Mouse (Mus musculus) lung, embryonic 15.5 days (tissue): ENCODE results near the gene Prkn. TPM values are rescaled to one million over a fixed set of nuclear protein-coding genes. Genes with fewer than 3 reads are reported as not detected.

Experiments
- ATAC-seq: fragments of 200-750 bp; cut with Nextera tagmentation; 2 replicates; pipeline ENCODE4 v1.8.0; 2017; ENCODE audit warnings: moderate number of reproducible peaks, borderline replicate concordance; ENCODE audit not compliant: low FRiP score, low TSS enrichment; ENCODE audit errors: extremely low read depth
- H3K27ac ChIP-seq: fragments of 300-500 bp; sonication (generic); 2 replicates; pipeline ENCODE4 v1.5.1; 2015; ENCODE audit warnings: moderate library complexity, mild to moderate bottlenecking, inconsistent platforms
- H3K27me3 ChIP-seq: fragments of 300-500 bp; sonication (generic); 2 replicates; pipeline ENCODE4 v1.6.1; 2015; ENCODE audit warnings: inconsistent platforms
- H3K36me3 ChIP-seq: fragments of 300-500 bp; sonication (generic); 2 replicates; pipeline ENCODE4 v1.6.1; 2015; ENCODE audit warnings: inconsistent platforms
- H3K4me1 ChIP-seq: fragments of 300-500 bp; sonication (generic); 2 replicates; pipeline ENCODE4 v1.6.1; 2015; ENCODE audit warnings: inconsistent platforms
- H3K4me2 ChIP-seq: fragments of 300-500 bp; sonication (generic); 2 replicates; pipeline ENCODE4 v1.6.1; 2015; ENCODE audit warnings: inconsistent platforms, mild to moderate bottlenecking, moderate library complexity
- H3K4me3 ChIP-seq: fragments of 300-500 bp; sonication (generic); 2 replicates; pipeline ENCODE4 v1.5.1; 2015; ENCODE audit warnings: mild to moderate bottlenecking, inconsistent platforms
- H3K9ac ChIP-seq: fragments of 300-500 bp; sonication (generic); 2 replicates; pipeline ENCODE4 v1.6.1; 2015; ENCODE audit warnings: inconsistent platforms
- H3K9me3 ChIP-seq: fragments of 300-500 bp; sonication (generic); 2 replicates; pipeline ENCODE4 v1.6.1; 2016; ENCODE audit warnings: inconsistent platforms
- WGBS: fragments of 180-500 bp; shearing (Covaris S2); methylation state at CpG from one replicate; pipeline ENCODE4 v1.1.7; 2015; 5-methylcytosine and 5-hydroxymethylcytosine counted together
- polyA plus RNA-seq: library from polyadenylated mRNA; unstranded; fragments of >200 nt; fragmentation: Nextera tagmentation; extraction: Ambion mirVana; gene quantifications from 2 replicates; pipeline ENCODE4 v1.2.1, GENCODE M21; 2015

The Prkn gene
- polyA plus RNA-seq, 1 experiment from 2014 or later, result 0.90 TPM

DNA sequence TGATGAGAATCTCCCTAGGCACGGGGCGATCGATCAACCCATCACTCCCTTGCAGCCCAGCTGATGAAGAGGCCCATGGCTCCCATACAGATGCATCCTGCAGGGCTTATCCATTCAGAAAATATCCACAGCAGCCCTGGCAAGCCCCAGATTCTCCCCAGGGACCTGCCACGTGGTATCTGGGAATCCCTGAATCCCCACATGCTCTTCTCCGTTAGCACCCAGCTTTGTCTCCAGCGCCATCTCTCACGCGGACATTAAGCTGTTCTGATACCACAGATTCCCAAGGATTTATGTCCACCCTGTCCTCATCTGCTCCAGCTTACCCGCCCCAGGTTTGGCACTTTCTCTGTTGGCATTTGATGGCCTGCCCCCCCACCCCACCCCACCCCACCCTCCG is 1225.9 kb downstream of the Prkn start:
- H3K36me3 ChIP-seq, result no peaks in the 10 kb centered on the region
- peaks cover 4% of the 10 kb centered on the region for H3K4me1 ChIP-seq
- WGBS, result 72% methylated on average over 10 of the region's 10 CpGs
- no peak overlapping the region for H3K9ac ChIP-seq
- ATAC-seq, result no peak
- H3K4me2 ChIP-seq, result no peak overlapping the region
- H3K27me3 ChIP-seq, result no peaks in the 10 kb centered on the region
- H3K4me3 ChIP-seq, result no peak overlapping the region
- no peak overlapping the region for H3K27ac ChIP-seq
- no peaks in the 10 kb centered on the region for H3K9me3 ChIP-seq

GRCm38 (mm10) chr17:12076816-12077215 is 1236.6 kb downstream of the Prkn start:
- 76% methylated on average over 2 of the region's 2 CpGs for WGBS
- ATAC-seq, result no peak

DNA sequence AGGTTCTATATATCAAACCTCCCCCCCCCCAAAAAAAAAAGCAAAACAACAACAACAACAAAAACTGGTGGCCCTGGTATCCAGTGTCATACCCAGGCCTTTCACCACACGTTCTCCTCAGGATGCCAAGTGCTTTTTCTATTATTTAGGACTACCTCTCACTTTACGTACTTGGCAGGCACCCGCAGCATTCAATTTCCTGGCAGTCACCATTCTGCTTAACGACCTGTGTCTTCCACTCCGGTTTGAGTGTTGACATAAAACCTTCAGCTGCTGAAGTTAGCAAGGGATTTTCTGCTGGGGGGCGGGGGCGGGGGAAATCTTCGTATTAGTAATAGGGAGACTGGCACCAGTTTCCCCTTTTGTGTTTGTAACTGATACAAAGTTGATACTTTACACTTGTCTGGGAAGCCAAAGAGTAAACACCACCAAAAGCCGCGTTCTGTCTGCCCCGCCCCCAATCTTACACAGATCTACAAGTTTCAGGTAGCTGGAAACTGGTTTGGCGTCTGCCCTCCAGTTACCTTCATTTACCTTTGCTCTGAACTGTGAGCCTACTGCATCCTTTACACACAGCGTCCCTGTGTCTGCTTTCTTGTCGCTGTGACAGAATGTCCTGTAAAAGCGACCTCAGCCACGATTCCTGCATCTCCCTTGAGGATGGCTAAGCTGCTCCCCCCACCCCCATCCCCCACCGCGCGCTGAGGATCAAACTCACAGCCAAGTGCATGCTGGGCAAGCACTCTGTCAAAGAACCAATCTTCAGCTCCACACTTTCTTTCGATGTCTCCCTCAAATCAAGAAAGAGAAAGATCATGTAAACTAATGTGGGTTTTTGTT is 1240.7 kb downstream of the Prkn start:
- H3K9me3 ChIP-seq, result no peaks in the 10 kb centered on the region
- H3K36me3 ChIP-seq, result no peaks in the 10 kb centered on the region
- H3K27me3 ChIP-seq, result no peaks in the 10 kb centered on the region
- H3K4me3 ChIP-seq, result no peak overlapping the region
- 21% methylated on average over 20 of the region's 20 CpGs for whole genome bisulfite sequencing
- ATAC-seq, result 0 out of 2 replicates have a peak, but pooled peaks have one; percentile 39
- peak overlapping the region; percentile 39 for H3K4me2 ChIP-seq
- no peak overlapping the region for H3K9ac ChIP-seq
- H3K4me1 ChIP-seq, result peaks cover 10% of the 10 kb centered on the region
- H3K27ac ChIP-seq, result no peak overlapping the region

More at GRCm38 (mm10) chr17:12076816-12077215, 1236.6 kb downstream of the Prkn start:
- H3K9ac ChIP-seq, result no peak overlapping the region
- H3K27ac ChIP-seq, result no peak overlapping the region
- H3K9me3 ChIP-seq, result no peaks in the 10 kb centered on the region
- H3K27me3 ChIP-seq, result no peaks in the 10 kb centered on the region
- no peak overlapping the region for H3K4me3 ChIP-seq
- H3K4me2 ChIP-seq, result no peak overlapping the region
- H3K4me1 ChIP-seq, result peaks cover 10% of the 10 kb centered on the region
- no peaks in the 10 kb centered on the region for H3K36me3 ChIP-seq

DNA sequence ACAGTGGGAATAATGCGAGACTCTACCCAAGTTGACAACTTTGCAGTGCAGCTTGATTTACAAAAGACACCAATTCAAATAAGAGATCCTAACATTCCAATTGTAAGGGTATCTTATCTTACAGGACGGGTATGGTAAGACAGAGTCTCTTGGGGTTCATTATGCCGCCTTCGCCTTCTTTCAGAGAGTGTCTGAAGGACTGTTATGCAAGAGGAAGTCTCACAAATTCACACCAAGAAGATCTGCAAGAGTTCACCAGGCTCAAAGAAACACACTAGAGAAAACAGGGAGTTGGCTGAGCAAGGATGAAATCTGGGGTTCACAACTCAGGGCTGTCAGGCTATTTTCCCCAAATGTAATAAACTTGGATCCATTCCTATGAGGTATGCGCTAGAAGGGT is 1242.0 kb downstream of the Prkn start:
- H3K36me3 ChIP-seq, result no peaks in the 10 kb centered on the region
- no peak overlapping the region for H3K4me2 ChIP-seq
- H3K4me1 ChIP-seq, result peaks cover 10% of the 10 kb centered on the region
- H3K27ac ChIP-seq, result no peak overlapping the region
- no peak overlapping the region for H3K4me3 ChIP-seq
- H3K27me3 ChIP-seq, result no peaks in the 10 kb centered on the region
- 69% methylated on average over 5 of the region's 5 CpGs for WGBS
- no peak for ATAC-seq
- H3K9ac ChIP-seq, result no peak overlapping the region
- H3K9me3 ChIP-seq, result no peaks in the 10 kb centered on the region

DNA sequence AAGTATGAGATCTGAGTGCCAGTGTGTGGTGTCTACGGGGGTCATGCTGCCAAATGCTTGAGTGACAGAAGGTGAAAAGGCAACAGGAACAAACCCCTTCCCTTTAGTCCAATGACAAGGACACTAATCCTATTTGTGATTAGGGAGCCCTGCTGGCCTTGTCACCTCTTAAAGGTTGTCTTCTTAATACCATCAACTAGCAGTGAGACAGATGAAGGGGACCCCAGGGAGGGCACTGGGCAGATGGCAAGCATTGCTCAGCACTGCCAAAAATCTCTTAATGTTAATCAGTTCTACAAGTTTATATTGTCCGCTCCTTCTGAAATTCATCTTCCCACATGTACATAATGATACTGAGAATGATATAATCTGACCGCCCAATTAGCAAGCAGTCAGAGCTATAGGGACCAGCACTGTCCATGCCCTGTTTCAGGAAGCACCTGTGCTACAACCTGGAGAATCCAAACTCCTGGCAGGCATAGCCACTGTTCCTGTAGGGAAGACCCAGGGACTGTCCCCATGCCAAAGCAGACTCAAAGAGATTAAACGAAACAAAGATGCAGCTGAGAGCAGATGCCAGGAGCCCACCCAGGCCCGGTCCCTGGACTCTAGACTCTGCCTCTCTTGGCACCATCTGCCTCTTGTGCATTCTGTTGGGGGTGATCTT is 1250.2 kb downstream of the Prkn start:
- Histone ChIP-seq H3K4me1 (no peaks in the 10 kb centered on the region), H3K4me3 (no peak overlapping the region), H3K4me2 (no peak overlapping the region), H3K9ac (no peak overlapping the region), H3K36me3 (no peaks in the 10 kb centered on the region), H3K9me3 (no peaks in the 10 kb centered on the region), H3K27me3 (no peaks in the 10 kb centered on the region), H3K27ac (no peak overlapping the region)
- 67% methylated on average over 5 of the region's 5 CpGs for WGBS
- no peak for ATAC-seq

- Histone ChIP-seq H3K9ac (no peak overlapping the region), H3K4me2 (no peak overlapping the region), H3K36me3 (no peaks in the 10 kb centered on the region), H3K4me1 (no peaks in the 10 kb centered on the region), H3K4me3 (no peak overlapping the region), H3K9me3 (no peaks in the 10 kb centered on the region), H3K27me3 (no peaks in the 10 kb centered on the region), H3K27ac (no peak overlapping the region)
- 82% methylated on average over 6 of the region's 6 CpGs for WGBS
- ATAC-seq, result no peak
Measured at GRCm38 (mm10) chr17:12092901-12093564, 1252.8 kb downstream of the Prkn start.

- WGBS, result 97% methylated on average over 1 of the region's 1 CpGs
- no peaks in the 10 kb centered on the region for H3K27me3 ChIP-seq
- H3K9ac ChIP-seq, result no peak overlapping the region
- H3K9me3 ChIP-seq, result no peaks in the 10 kb centered on the region
- no peak overlapping the region for H3K4me3 ChIP-seq
- H3K4me2 ChIP-seq, result no peak overlapping the region
- no peak overlapping the region for H3K27ac ChIP-seq
- H3K36me3 ChIP-seq, result no peaks in the 10 kb centered on the region
- no peaks in the 10 kb centered on the region for H3K4me1 ChIP-seq
- ATAC-seq, result no peak
Measured at GRCm38 (mm10) chr17:12094016-12094415, 1253.8 kb downstream of the Prkn start.

DNA sequence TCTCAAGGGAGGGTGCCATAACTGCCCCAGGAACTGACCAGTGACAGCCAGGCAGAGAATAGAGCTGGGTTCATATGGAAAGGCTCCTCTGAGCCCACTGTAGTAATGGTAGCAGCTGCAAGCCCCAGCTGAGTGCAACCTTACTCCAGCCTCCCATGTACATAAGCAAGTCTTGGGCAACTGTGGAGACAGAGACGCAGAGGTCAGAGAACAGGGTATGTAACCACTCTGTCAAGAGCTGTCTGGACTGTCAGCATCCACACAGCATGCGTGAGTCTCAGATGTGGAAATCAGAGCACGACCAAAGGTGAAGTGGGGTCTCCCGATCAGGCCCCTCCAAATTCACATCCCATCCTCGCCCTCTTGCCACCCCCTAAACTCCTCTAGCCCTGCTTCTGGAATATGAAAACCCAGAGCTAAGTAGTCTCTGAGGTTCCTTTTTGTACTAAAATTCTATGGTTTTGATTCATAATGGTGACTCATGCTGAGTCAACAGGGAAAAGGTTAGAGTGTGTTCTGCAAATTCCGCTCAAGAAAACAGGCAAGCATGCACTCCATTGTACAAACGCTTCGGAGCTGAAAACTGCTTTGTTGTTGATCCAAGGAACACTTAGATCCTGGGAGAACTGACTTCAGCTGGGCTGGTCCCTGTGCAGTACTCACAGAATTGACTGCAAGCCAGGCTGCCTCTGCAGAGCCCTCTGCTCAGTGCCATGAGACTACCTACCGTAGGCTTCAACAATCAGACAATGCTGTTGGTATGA is 1254.8 kb downstream of the Prkn start:
- H3K9me3 ChIP-seq, result no peaks in the 10 kb centered on the region

DNA sequence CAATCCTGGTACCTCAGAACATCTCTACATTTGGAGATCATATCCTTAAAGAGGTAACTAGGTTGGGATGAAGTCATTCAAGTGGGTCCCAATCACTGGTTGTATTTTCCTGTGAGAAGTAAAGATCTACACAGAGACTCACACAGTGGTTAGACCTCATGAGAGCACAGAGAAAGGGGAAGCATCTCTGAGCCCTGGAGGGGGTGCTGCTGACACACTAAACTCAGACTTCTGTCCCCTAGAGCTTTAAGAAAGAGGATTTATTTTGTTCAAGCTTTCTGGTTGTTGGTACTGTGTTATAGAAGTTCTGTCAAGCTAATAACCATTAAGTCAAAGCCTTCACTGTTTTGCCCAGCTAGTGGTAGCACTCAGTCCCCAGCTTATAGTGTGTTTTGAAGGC is 1259.2 kb downstream of the Prkn start:
- H3K9me3 ChIP-seq, result no peaks in the 10 kb centered on the region
- H3K4me2 ChIP-seq, result no peak overlapping the region
- ATAC-seq, result no peak
- H3K4me3 ChIP-seq, result no peak overlapping the region
- no peak overlapping the region for H3K9ac ChIP-seq
- no peak overlapping the region for H3K27ac ChIP-seq
- no peaks in the 10 kb centered on the region for H3K27me3 ChIP-seq
- no peaks in the 10 kb centered on the region for H3K4me1 ChIP-seq
- no peaks in the 10 kb centered on the region for H3K36me3 ChIP-seq

More for the DNA sequence above, 1254.8 kb downstream of the Prkn start:
- Histone ChIP-seq H3K9ac (no peak overlapping the region), H3K36me3 (no peaks in the 10 kb centered on the region), H3K27ac (0 out of 2 replicates have a peak overlapping the region, but pooled peaks have one; percentile 12), H3K4me3 (no peak overlapping the region), H3K4me1 (no peaks in the 10 kb centered on the region), H3K4me2 (no peak overlapping the region), H3K27me3 (no peaks in the 10 kb centered on the region)
- 61% methylated on average over 9 of the region's 9 CpGs for WGBS
- no peak for ATAC-seq

GRCm38 (mm10) chr17:12102326-12102725 is 1262.1 kb downstream of the Prkn start:
- Histone ChIP-seq H3K36me3 (no peaks in the 10 kb centered on the region), H3K9ac (no peak overlapping the region), H3K4me2 (no peak overlapping the region), H3K27ac (no peak overlapping the region), H3K27me3 (no peaks in the 10 kb centered on the region), H3K4me3 (no peak overlapping the region), H3K4me1 (no peaks in the 10 kb centered on the region), H3K9me3 (no peaks in the 10 kb centered on the region)
- 91% methylated on average over 10 of the region's 10 CpGs for WGBS
- no peak for ATAC-seq

GRCm38 (mm10) chr17:12103781-12104180 is 1263.6 kb downstream of the Prkn start:
- H3K4me1 ChIP-seq, result no peaks in the 10 kb centered on the region
- H3K9ac ChIP-seq, result no peak overlapping the region
- no peak overlapping the region for H3K4me3 ChIP-seq
- H3K4me2 ChIP-seq, result no peak overlapping the region
- H3K27ac ChIP-seq, result no peak overlapping the region
- no peaks in the 10 kb centered on the region for H3K27me3 ChIP-seq
- no peak for ATAC-seq
- no peaks in the 10 kb centered on the region for H3K9me3 ChIP-seq
- H3K36me3 ChIP-seq, result no peaks in the 10 kb centered on the region
- WGBS, result 78% methylated on average over 6 of the region's 6 CpGs
